Mouse (Mus musculus) E14TG2a.4 (cell line): ENCODE data around the gene Plxna2.

Source experiments
- H3K27me3 ChIP-seq: 2 replicates; pipeline ENCODE4 v1.6.1; 2014; ENCODE audit warnings: low read length, control low read depth; ENCODE audit not compliant: insufficient read depth
- H3K36me3 ChIP-seq: 2 replicates; pipeline ENCODE4 v1.6.1; 2014; ENCODE audit warnings: low read length, control low read depth; ENCODE audit not compliant: insufficient read depth
- H3K4me1 ChIP-seq: replicated peaks from 2 replicates; pipeline ENCODE4 v1.6.1; 2014; ENCODE audit warnings: low read depth, low read length, control low read depth
- H3K4me3 ChIP-seq: replicated peaks from 2 replicates; pipeline ENCODE4 v1.5.1; 2014; ENCODE audit warnings: mild to moderate bottlenecking, low read length
- H3K9me3 ChIP-seq: 2 replicates; pipeline ENCODE4 v1.6.1; 2014; ENCODE audit warnings: low read length, control low read depth
- CTCF ChIP-seq: conservative IDR thresholded peaks from 2 replicates; pipeline ENCODE4 v1.5.1; 2014; ENCODE audit warnings: low read length
- NANOG ChIP-seq: IDR thresholded peaks from 2 replicates; pipeline ENCODE4 v1.6.1; 2014; ENCODE audit warnings: borderline replicate concordance, low read length, mixed read lengths
- POU5F1 ChIP-seq: IDR thresholded peaks from 2 replicates; pipeline ENCODE4 v1.6.1; 2014; ENCODE audit warnings: low read length, borderline replicate concordance

Plxna2 gene

DNA sequence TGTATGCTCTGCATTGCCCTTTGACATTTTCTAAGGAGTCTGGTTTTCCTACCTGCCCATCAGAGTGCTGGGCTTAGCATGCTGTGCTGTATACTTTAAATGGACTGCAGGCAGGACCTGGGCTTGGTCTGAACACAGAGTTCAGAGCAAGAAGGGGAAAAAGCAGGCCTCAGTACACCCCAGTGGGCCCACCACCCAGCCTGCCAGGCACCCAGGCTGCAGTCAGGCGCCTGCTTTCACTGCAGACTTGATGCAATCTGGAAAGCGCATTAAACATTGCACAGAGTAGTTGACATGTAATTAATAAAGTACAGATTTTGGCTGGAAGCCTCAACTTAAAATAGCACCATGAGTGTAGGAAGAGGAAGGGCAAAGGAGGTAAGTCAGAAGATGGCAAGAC lies 79.4 kb downstream of the Plxna2 start:
- Histone ChIP-seq H3K27me3 (no peaks in the 10 kb centered on the region), H3K4me1 (no peaks in the 10 kb centered on the region), H3K36me3 (no peaks in the 10 kb centered on the region), H3K9me3 (no peaks in the 10 kb centered on the region), H3K4me3 (no peak overlapping the region)
- TF ChIP-seq POU5F1 (no peak), CTCF (no peak), NANOG (no peak)

GRCm38 (mm10) chr1:194699321-194699720 lies 81.3 kb downstream of the Plxna2 start:
- Histone ChIP-seq H3K9me3 (0 out of 2 replicates have a peak, but pooled peaks cover 5% of the 10 kb centered on the region), H3K36me3 (no peaks in the 10 kb centered on the region), H3K27me3 (no peaks in the 10 kb centered on the region), H3K4me1 (no peaks in the 10 kb centered on the region), H3K4me3 (no peak overlapping the region)
- TF ChIP-seq POU5F1 (no peak), NANOG (no peak), CTCF (no peak)

GRCm38 (mm10) chr1:194703235-194703634 lies 85.2 kb downstream of the Plxna2 start:
- H3K9me3 ChIP-seq = 0 out of 2 replicates have a peak, but pooled peaks cover 5% of the 10 kb centered on the region
- H3K4me3 ChIP-seq = no peak overlapping the region
- H3K27me3 ChIP-seq = no peaks in the 10 kb centered on the region
- H3K36me3 ChIP-seq = no peaks in the 10 kb centered on the region
- TF ChIP-seq CTCF (no peak), POU5F1 (no peak), NANOG (no peak)
- no peaks in the 10 kb centered on the region for H3K4me1 ChIP-seq

- Histone ChIP-seq H3K27me3 (no peaks in the 10 kb centered on the region), H3K36me3 (no peaks in the 10 kb centered on the region), H3K9me3 (0 out of 2 replicates have a peak, but pooled peaks cover 5% of the 10 kb centered on the region), H3K4me3 (no peak overlapping the region), H3K4me1 (no peaks in the 10 kb centered on the region)
- TF ChIP-seq POU5F1 (no peak), NANOG (no peak), CTCF (no peak)
Measured at GRCm38 (mm10) chr1:194704171-194704855, 86.3 kb downstream of the Plxna2 start.

GRCm38 (mm10) chr1:194706566-194706965 lies 88.5 kb downstream of the Plxna2 start:
- 0 out of 2 replicates have a peak, but pooled peaks cover 5% of the 10 kb centered on the region for H3K9me3 ChIP-seq
- no peaks in the 10 kb centered on the region for H3K4me1 ChIP-seq
- H3K4me3 ChIP-seq = no peak overlapping the region
- H3K36me3 ChIP-seq = no peaks in the 10 kb centered on the region
- H3K27me3 ChIP-seq = no peaks in the 10 kb centered on the region
- TF ChIP-seq NANOG = no peak
- TF ChIP-seq POU5F1 = no peak
- no peak for TF ChIP-seq CTCF

DNA sequence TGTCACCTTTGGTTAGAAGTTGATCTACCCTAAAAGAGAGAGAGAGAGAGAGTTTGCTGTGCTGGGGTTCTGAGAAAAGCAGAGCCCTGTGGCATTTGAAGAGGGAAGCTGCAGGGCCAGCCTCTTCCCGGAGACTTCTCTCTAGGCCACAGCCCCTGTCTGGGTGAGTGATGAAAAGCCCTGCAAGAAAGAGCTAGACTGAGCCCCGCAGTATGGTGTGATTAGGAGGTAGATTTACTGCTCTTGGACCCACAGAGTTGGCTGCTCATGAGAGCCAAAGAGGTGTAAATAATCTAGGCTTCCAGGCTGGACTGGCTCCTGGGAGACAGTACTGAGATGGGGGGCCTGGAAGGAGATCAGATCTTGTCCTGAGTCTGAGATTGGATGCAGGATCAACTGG lies 94.4 kb downstream of the Plxna2 start:
- TF ChIP-seq NANOG = no peak
- no peak for TF ChIP-seq POU5F1
- no peak for TF ChIP-seq CTCF
- Histone ChIP-seq H3K36me3 (no peaks in the 10 kb centered on the region), H3K27me3 (no peaks in the 10 kb centered on the region), H3K4me3 (no peak overlapping the region), H3K4me1 (no peaks in the 10 kb centered on the region), H3K9me3 (no peaks in the 10 kb centered on the region)

DNA sequence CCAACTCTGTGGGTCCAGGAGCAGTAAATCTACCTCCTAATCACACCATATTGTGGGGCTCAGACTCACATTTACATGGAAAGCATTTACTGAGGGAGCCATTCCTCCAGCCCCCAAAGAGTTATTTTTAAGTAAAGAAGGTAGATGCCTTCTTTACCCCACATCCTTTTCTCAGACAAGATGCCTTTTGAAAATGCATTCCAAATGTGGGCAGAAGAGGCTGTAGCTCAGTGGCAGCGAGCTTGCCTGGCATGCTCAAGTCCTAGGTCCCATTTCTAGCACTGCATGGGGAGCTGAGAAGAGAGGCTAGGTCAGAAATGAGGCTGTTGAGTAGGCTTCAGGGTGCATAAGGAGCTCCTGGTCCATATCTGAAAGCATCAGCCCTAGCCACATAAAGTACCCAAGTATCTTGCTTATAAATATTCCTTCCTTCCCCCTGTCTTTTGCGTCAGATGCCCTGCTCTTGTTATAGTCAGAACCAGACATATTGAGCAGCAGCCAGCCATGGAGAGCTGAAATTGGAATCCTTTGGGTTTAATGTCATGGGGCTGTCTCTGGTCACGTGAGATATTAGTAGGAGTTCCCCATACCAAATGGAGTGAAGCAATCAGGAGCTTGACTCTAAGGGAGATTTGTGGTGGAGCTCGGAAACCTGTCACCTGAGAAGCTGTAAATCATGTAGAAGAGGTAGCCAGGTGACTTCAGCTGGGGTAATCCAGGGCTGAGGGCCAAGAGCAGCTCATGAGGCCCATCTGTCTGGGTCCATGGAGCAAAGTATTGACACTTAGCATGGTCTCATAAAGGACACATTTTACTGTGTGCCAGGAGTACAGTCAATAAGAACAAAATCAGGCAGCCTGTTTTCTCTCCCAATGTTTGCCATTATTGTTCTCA lies 96.4 kb downstream of the Plxna2 start:
- Histone ChIP-seq H3K27me3 (no peaks in the 10 kb centered on the region), H3K9me3 (no peaks in the 10 kb centered on the region), H3K4me1 (no peaks in the 10 kb centered on the region), H3K36me3 (no peaks in the 10 kb centered on the region), H3K4me3 (no peak overlapping the region)
- TF ChIP-seq NANOG = no peak

DNA sequence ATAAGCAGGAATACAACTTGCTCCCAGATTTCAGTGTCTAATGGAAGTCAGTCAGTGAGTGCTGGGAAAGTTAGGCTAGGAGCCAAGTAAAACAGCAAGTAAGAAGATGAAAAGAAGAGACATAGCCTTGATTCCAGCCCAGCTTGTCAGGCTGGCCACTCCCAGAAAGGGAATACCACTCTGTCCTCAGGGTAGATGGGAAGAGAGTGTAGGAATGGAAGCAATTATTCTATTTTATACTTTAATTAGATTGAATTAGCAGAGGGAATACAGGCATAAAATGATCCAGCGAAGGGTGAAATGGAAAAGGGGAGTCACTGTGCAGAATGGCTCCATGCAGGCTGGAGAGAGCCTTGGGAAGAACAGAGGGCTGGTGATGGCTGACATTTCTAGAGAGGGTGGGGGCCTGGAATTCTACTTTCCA lies 99.4 kb downstream of the Plxna2 start:
- no peaks in the 10 kb centered on the region for H3K36me3 ChIP-seq
- TF ChIP-seq NANOG (no peak), POU5F1 (no peak), CTCF (no peak)

More for the DNA sequence above, 99.4 kb downstream of the Plxna2 start:
- Histone ChIP-seq H3K4me3 (no peak overlapping the region), H3K4me1 (no peaks in the 10 kb centered on the region), H3K27me3 (no peaks in the 10 kb centered on the region), H3K9me3 (no peaks in the 10 kb centered on the region)
